8 mouse cellular contexts compared by ENCODE assay signal in genomic region chr13:64368596-64368995, GRCm38 (mm10). TPM values are rescaled to one million over a fixed set of nuclear protein-coding genes. Genes with fewer than 3 reads are reported as not detected.
DNase-seq lines count a peak whose midpoint lies in the region; ATAC-seq and TF ChIP-seq lines count a peak whose summit lies in the region.
"Had no signal": no experiment of that assay in that cellular context is flagged by ENCODE, and none has a peak within 500 bp of the region (broad histone marks: within the 10 kb centered on the region; RNA-seq: fewer than 3 reads in every experiment).

No protein-coding gene starts in this region.

- H3K9me3 ChIP-seq in heart, embryonic 16.5 days (replicated peaks; ENCODE audit: control insufficient read depth, low read length), result no peaks in the 10 kb centered on the region
- no peaks in the 10 kb centered on the region for H3K9me3 ChIP-seq in limb, embryonic 10.5 days (replicated peaks)
- no peaks in the 10 kb centered on the region for H3K9me3 ChIP-seq in neural tube, embryonic 14.5 days (ENCODE audit: control insufficient read depth, low read length)

- peak overlapping the region; percentile 26 for H3K4me3 ChIP-seq in lung, adult 2 months (replicated peaks; ENCODE audit: extremely low read depth, low read depth, low read length)
- peak overlapping the region; percentile 95 for H3K4me3 ChIP-seq in heart, embryonic 16.5 days (ENCODE audit: low read length)
- 0 out of 2 replicates have a peak overlapping the region, but pooled peaks have one; percentile 84 for H3K4me3 ChIP-seq in limb, embryonic 10.5 days
- H3K4me3 ChIP-seq in neural tube, embryonic 14.5 days (ENCODE audit: low read depth, low read length), result peak overlapping the region; percentile 67; the same call in 1 of the 2 replicates

- ATAC-seq in heart, embryonic 16.5 days (replicated peaks; ENCODE audit: extremely low read depth, insufficient read depth, low FRiP score), result no peak
- ATAC-seq in neural tube, embryonic 14.5 days (ENCODE audit: low read depth), result no peak

- H3K27ac ChIP-seq in heart, embryonic 16.5 days (ENCODE audit: low read length), result no peak overlapping the region
- H3K27ac ChIP-seq in limb, embryonic 10.5 days, result no peak overlapping the region
- no peak overlapping the region for H3K27ac ChIP-seq in neural tube, embryonic 14.5 days (ENCODE audit: low read depth, low read length)

- peak overlapping the region; percentile 93 for H3K4me2 ChIP-seq in heart, embryonic 16.5 days (ENCODE audit: low read depth, low read length)
- H3K4me2 ChIP-seq in neural tube, embryonic 14.5 days (ENCODE audit: low read depth, low read length), result no peak overlapping the region

- WGBS in lung, adult 2 months, result 98% methylated on average over 1 of the region's 1 CpGs
- WGBS in heart, embryonic 16.5 days, result 85% methylated on average over 1 of the region's 1 CpGs
- 97% methylated on average over 1 of the region's 1 CpGs for WGBS in limb, embryonic 10.5 days
- WGBS in neural tube, embryonic 14.5 days, result 77% methylated on average over 1 of the region's 1 CpGs

- H3K9ac ChIP-seq in heart, embryonic 16.5 days (ENCODE audit: low read length), result 0 out of 2 replicates have a peak overlapping the region, but pooled peaks have one; percentile 58
- no peak overlapping the region for H3K9ac ChIP-seq in neural tube, embryonic 14.5 days (replicated peaks; ENCODE audit: low read depth, low read length)

- H3K27me3 ChIP-seq in heart, embryonic 16.5 days (ENCODE audit: control insufficient read depth, insufficient read depth, low read length), result no peaks in the 10 kb centered on the region
- H3K27me3 ChIP-seq in limb, embryonic 10.5 days (ENCODE audit: low read depth, poor library complexity, severe bottlenecking), result no peaks in the 10 kb centered on the region
- no peaks in the 10 kb centered on the region for H3K27me3 ChIP-seq in neural tube, embryonic 14.5 days (ENCODE audit: control insufficient read depth, insufficient read depth, low read length)

- H3K36me3 ChIP-seq in heart, embryonic 16.5 days (ENCODE audit: control insufficient read depth, insufficient read depth), result peaks cover 36% of the 10 kb centered on the region
- H3K36me3 ChIP-seq in limb, embryonic 10.5 days, result peaks cover 47% of the 10 kb centered on the region
- H3K36me3 ChIP-seq in neural tube, embryonic 14.5 days (ENCODE audit: control insufficient read depth, insufficient read depth, low read length), result peaks cover 10% of the 10 kb centered on the region; the same call in 1 of the 2 replicates

- no peak for DNase-seq in lung, adult 2 months
- no peak for DNase-seq in lung, postnatal 36 days
- DNase-seq in limb, embryonic 10.5 days (ENCODE audit: low spot score), result no peak
- no peak for DNase-seq in retina, postnatal 1 day
- no peak for DNase-seq in gastrocnemius, adult 8-10 months (ENCODE audit: low spot score in 2 of 2)
- DNase-seq: cerebellum, postnatal 14 days had no signal

- H3K4me1 ChIP-seq in lung, adult 2 months (ENCODE audit: control insufficient read depth, insufficient read depth, low read length), result peaks cover 6% of the 10 kb centered on the region; the same call in 1 of the 2 replicates
- peaks cover 11% of the 10 kb centered on the region for H3K4me1 ChIP-seq in heart, embryonic 16.5 days (ENCODE audit: control insufficient read depth, insufficient read depth, low read length)
- H3K4me1 ChIP-seq in limb, embryonic 10.5 days, result peaks cover 13% of the 10 kb centered on the region
- 0 out of 2 replicates have a peak, but pooled peaks cover 7% of the 10 kb centered on the region for H3K4me1 ChIP-seq in neural tube, embryonic 14.5 days (ENCODE audit: control insufficient read depth, insufficient read depth, low read length)

- no peak for TF ChIP-seq POLR2A in lung, adult 2 months (IDR thresholded peaks at IDR 0.05; ENCODE audit: borderline replicate concordance, extremely low read depth, low read depth, low read length)

- no peak for TF ChIP-seq CTCF in lung, adult 2 months (IDR thresholded peaks at IDR 0.05; ENCODE audit: insufficient read depth, low read length)

RNA-seq across cellular contexts. Expression of gene Ctsl, which starts 2.1 kb away (rescaled TPM):
- polyA plus RNA-seq in lung, adult 2 months (2012; rRNA removed), result 62.8 and 98.1 TPM in 2 replicates
- polyA plus RNA-seq in heart, embryonic 16.5 days (2015; fragmentation: Nextera tagmentation; extraction: Ambion mirVana), result 325 and 477 TPM in 2 replicates
- 100 and 108 TPM in 2 replicates for polyA plus RNA-seq in limb, embryonic 10.5 days (2016; fragmentation: Nextera tagmentation; extraction: Ambion mirVana)
- 133 and 173 TPM in 2 replicates for polyA plus RNA-seq in neural tube, embryonic 14.5 days (2014; fragmentation: Nextera tagmentation; extraction: Ambion mirVana)
- 100 to 1,000 TPM; 113 to 163 (median 129) TPM for total RNA-seq in gastrocnemius, adult 8-10 months (2022)

RNA-seq across cellular contexts. Expression of gene Aaed1, which starts 56.1 kb away (rescaled TPM):
- 17.8 and 18.0 TPM in 2 replicates for polyA plus RNA-seq in lung, adult 2 months (2012; rRNA removed)
- polyA plus RNA-seq in heart, embryonic 16.5 days (2015; fragmentation: Nextera tagmentation; extraction: Ambion mirVana), result 63.2 and 70.4 TPM in 2 replicates
- 32.5 and 33.0 TPM in 2 replicates for polyA plus RNA-seq in limb, embryonic 10.5 days (2016; fragmentation: Nextera tagmentation; extraction: Ambion mirVana)
- polyA plus RNA-seq in neural tube, embryonic 14.5 days (2014; fragmentation: Nextera tagmentation; extraction: Ambion mirVana), result 11.8 and 15.0 TPM in 2 replicates
- total RNA-seq in gastrocnemius, adult 8-10 months (2022), result 10 to 100 TPM; 49.4 to 59.4 (median 50.8) TPM

Comparison
In these comparisons a context has a peak if more than half of its experiments do, and no peak if none do; other contexts are left out.
1. H3K4me3 ChIP-seq: peak in every context shown above with its lines; median percentile 95 in heart, embryonic 16.5 days; 84 in limb, embryonic 10.5 days; 67 in neural tube, embryonic 14.5 days; 26 in lung, adult 2 months.